Mouse (Mus musculus): ENCODE measurements around the gene Gm42417. TPM values are rescaled to one million over a fixed set of nuclear protein-coding genes. Genes with fewer than 3 reads are reported as not detected.

The Gm42417 gene
- total and polyA plus RNA-seq, 2 experiments from 2014 or later, result not detected

- H3K9ac ChIP-seq (replicated peaks; ENCODE audit: low read length), result no peak overlapping the region
- no peak overlapping the region for H3K4me3 ChIP-seq (ENCODE audit: low read length)
- H3K27me3 ChIP-seq (ENCODE audit: insufficient read depth, low read length), result no peaks in the 10 kb centered on the region
- no peak overlapping the region for H3K4me2 ChIP-seq (ENCODE audit: low read depth, low read length)
- no peaks in the 10 kb centered on the region for H3K4me1 ChIP-seq (ENCODE audit: insufficient read depth, low read length)
- 72% methylated on average over 7 of the region's 7 CpGs for WGBS
- H3K36me3 ChIP-seq (ENCODE audit: insufficient read depth, low read length), result no peaks in the 10 kb centered on the region
- H3K27ac ChIP-seq, result no peak overlapping the region
- H3K9me3 ChIP-seq (ENCODE audit: low read length), result no peaks in the 10 kb centered on the region
- no peak for ATAC-seq
- no peak for TF ChIP-seq CTCF (IDR thresholded peaks at IDR 0.05; ENCODE audit: low read depth)
- no peak for DNase-seq (ENCODE audit: low spot score)
These were observed 54.1 kb downstream of the Gm42417 start for GRCm38 (mm10) chr1:36485080-36485479.

GRCm38 (mm10) chr1:36483825-36484224 is 55.4 kb downstream of the Gm42417 start:
- H3K36me3 ChIP-seq (ENCODE audit: insufficient read depth, low read length), result no peaks in the 10 kb centered on the region
- no peaks in the 10 kb centered on the region for H3K27me3 ChIP-seq (ENCODE audit: insufficient read depth, low read length)
- no peak for TF ChIP-seq CTCF (IDR thresholded peaks at IDR 0.05; ENCODE audit: low read depth)
- no peak overlapping the region for H3K9ac ChIP-seq (replicated peaks; ENCODE audit: low read length)
- H3K4me3 ChIP-seq (ENCODE audit: low read length), result no peak overlapping the region
- no peak overlapping the region for H3K4me2 ChIP-seq (ENCODE audit: low read depth, low read length)
- 53% methylated on average over 4 of the region's 4 CpGs for WGBS
- no peak overlapping the region for H3K27ac ChIP-seq
- no peaks in the 10 kb centered on the region for H3K9me3 ChIP-seq (ENCODE audit: low read length)
- DNase-seq (ENCODE audit: low spot score), result no peak
- no peak for ATAC-seq
- no peaks in the 10 kb centered on the region for H3K4me1 ChIP-seq (ENCODE audit: insufficient read depth, low read length)

Small RNA genes lying within 50 kb of the gene (microRNA-seq; reads per million reads assigned to microRNA genes)
- gene Gm47280, result 0 reads per million in 2 experiments

Other genes with a start within 250 kb of the Gm42417 start
- 10.1 and 13.8 TPM in 2 replicates for gene Arid5a, start 231.7 kb downstream of the Gm42417 start, total RNA-seq (2014; rRNA removed)
- 8.4 and 8.5 TPM in 2 replicates for gene Arid5a, start 231.7 kb downstream of the Gm42417 start, polyA plus RNA-seq (2015; fragmentation: Nextera tagmentation; extraction: Ambion mirVana)
- gene Kansl3, start 170.2 kb downstream of the Gm42417 start, total RNA-seq (2014; rRNA removed), result 60.0 and 60.4 TPM in 2 replicates
- 29.6 and 31.5 TPM in 2 replicates for gene Kansl3, start 170.2 kb downstream of the Gm42417 start, polyA plus RNA-seq (2015; fragmentation: Nextera tagmentation; extraction: Ambion mirVana)
- not detected in 2 replicates for gene Fer1l5, start 167.1 kb downstream of the Gm42417 start, total RNA-seq (2014; rRNA removed)
- gene Fer1l5, start 167.1 kb downstream of the Gm42417 start, polyA plus RNA-seq (2015; fragmentation: Nextera tagmentation; extraction: Ambion mirVana), result 0.73 and 1.2 TPM in 2 replicates
- 20.4 and 21.6 TPM in 2 replicates for gene Lman2l, start 94.2 kb downstream of the Gm42417 start, total RNA-seq (2014; rRNA removed)
- gene Lman2l, start 94.2 kb downstream of the Gm42417 start, polyA plus RNA-seq (2015; fragmentation: Nextera tagmentation; extraction: Ambion mirVana), result 42.6 and 45.5 TPM in 2 replicates
- gene Cnnm4, start 67.8 kb downstream of the Gm42417 start, total RNA-seq (2014; rRNA removed), result 18.5 and 19.6 TPM in 2 replicates
- gene Cnnm4, start 67.8 kb downstream of the Gm42417 start, polyA plus RNA-seq (2015; fragmentation: Nextera tagmentation; extraction: Ambion mirVana), result 9.6 and 10.0 TPM in 2 replicates
- gene Cnnm3, start 27.6 kb downstream of the Gm42417 start, total RNA-seq (2014; rRNA removed), result 28.4 and 35.9 TPM in 2 replicates
- 5.2 and 5.4 TPM in 2 replicates for gene Cnnm3, start 27.6 kb downstream of the Gm42417 start, polyA plus RNA-seq (2015; fragmentation: Nextera tagmentation; extraction: Ambion mirVana)
- gene Ankrd23, start 2.5 kb downstream of the Gm42417 start, total RNA-seq (2014; rRNA removed), result 8.1 and 11.5 TPM in 2 replicates
- 11.2 and 12.7 TPM in 2 replicates for gene Ankrd23, start 2.5 kb downstream of the Gm42417 start, polyA plus RNA-seq (2015; fragmentation: Nextera tagmentation; extraction: Ambion mirVana)
- 38.1 and 55.1 TPM in 2 replicates for gene Ankrd39, start 8.0 kb upstream of the Gm42417 start, total RNA-seq (2014; rRNA removed)
- gene Ankrd39, start 8.0 kb upstream of the Gm42417 start, polyA plus RNA-seq (2015; fragmentation: Nextera tagmentation; extraction: Ambion mirVana), result 30.8 and 32.5 TPM in 2 replicates
- gene Sema4c, start 18.9 kb upstream of the Gm42417 start, total RNA-seq (2014; rRNA removed), result 32.3 and 40.5 TPM in 2 replicates
- 14.4 and 14.7 TPM in 2 replicates for gene Sema4c, start 18.9 kb upstream of the Gm42417 start, polyA plus RNA-seq (2015; fragmentation: Nextera tagmentation; extraction: Ambion mirVana)
- gene Fam178b, start 143.8 kb upstream of the Gm42417 start, total RNA-seq (2014; rRNA removed), result not detected in 2 replicates
- gene Fam178b, start 143.8 kb upstream of the Gm42417 start, polyA plus RNA-seq (2015; fragmentation: Nextera tagmentation; extraction: Ambion mirVana), result 0.21 and 0.41 TPM in 2 replicates
- gene Cox5b, start 152.0 kb upstream of the Gm42417 start, total RNA-seq (2014; rRNA removed), result 346 and 404 TPM in 2 replicates
- 977 and 1,021 TPM in 2 replicates for gene Cox5b, start 152.0 kb upstream of the Gm42417 start, polyA plus RNA-seq (2015; fragmentation: Nextera tagmentation; extraction: Ambion mirVana)
- gene 4933424G06Rik, start 170.7 kb upstream of the Gm42417 start, total RNA-seq (2014; rRNA removed), result not detected in 2 replicates
- gene 4933424G06Rik, start 170.7 kb upstream of the Gm42417 start, polyA plus RNA-seq (2015; fragmentation: Nextera tagmentation; extraction: Ambion mirVana), result 0.77 and 0.89 TPM in 2 replicates
- 174 and 178 TPM in 2 replicates for gene Actr1b, start 175.0 kb upstream of the Gm42417 start, total RNA-seq (2014; rRNA removed)
- gene Actr1b, start 175.0 kb upstream of the Gm42417 start, polyA plus RNA-seq (2015; fragmentation: Nextera tagmentation; extraction: Ambion mirVana), result 117 and 119 TPM in 2 replicates
- gene Zap70, start 222.4 kb upstream of the Gm42417 start, total RNA-seq (2014; rRNA removed), result 1.6 and 6.3 TPM in 2 replicates
- 2.1 and 2.7 TPM in 2 replicates for gene Zap70, start 222.4 kb upstream of the Gm42417 start, polyA plus RNA-seq (2015; fragmentation: Nextera tagmentation; extraction: Ambion mirVana)